Mouse (Mus musculus) liver, embryonic 16.5 days (tissue): ENCODE data around the gene Cdc42bpa. TPM values are rescaled to one million over a fixed set of nuclear protein-coding genes. Genes with fewer than 3 reads are reported as not detected.

ENCODE experiments used
- ATAC-seq: fragments of 200-750 bp; cut with Nextera tagmentation; 2 replicates; pipeline ENCODE4 v1.8.0; 2017; ENCODE audit warnings: low read depth, mild to moderate bottlenecking, moderate number of reproducible peaks, moderate library complexity
- H3K27ac ChIP-seq: fragments of 300-500 bp; sonication (generic); 2 replicates; pipeline ENCODE4 v1.5.1; 2014; ENCODE audit warnings: mild to moderate bottlenecking, low read length
- H3K27me3 ChIP-seq: fragments of 300-500 bp; sonication (generic); 2 replicates; pipeline ENCODE4 v1.6.1; 2014; ENCODE audit warnings: low read depth, low read length, mixed read lengths; ENCODE audit not compliant: control insufficient read depth, insufficient read depth
- H3K36me3 ChIP-seq: fragments of 300-500 bp; sonication (generic); 2 replicates; pipeline ENCODE4 v1.6.1; 2014; ENCODE audit warnings: mild to moderate bottlenecking; ENCODE audit not compliant: control insufficient read depth, insufficient read depth
- H3K4me1 ChIP-seq: fragments of 300-500 bp; sonication (generic); 2 replicates; pipeline ENCODE4 v1.6.1; 2014; ENCODE audit warnings: low read depth, low read length, mixed read lengths; ENCODE audit not compliant: control insufficient read depth
- H3K4me2 ChIP-seq: fragments of 300-500 bp; sonication (generic); 2 replicates; pipeline ENCODE4 v1.6.1; 2014; ENCODE audit warnings: low read depth, low read length, mixed read lengths
- H3K4me3 ChIP-seq: fragments of 300-500 bp; sonication (generic); 2 replicates; pipeline ENCODE4 v1.5.1; 2014; ENCODE audit warnings: low read depth, mild to moderate bottlenecking, low read length
- H3K9ac ChIP-seq: fragments of 300-500 bp; sonication (generic); 2 replicates; pipeline ENCODE4 v1.6.1; 2014; ENCODE audit warnings: low read depth, low read length
- H3K9me3 ChIP-seq: fragments of 300-500 bp; sonication (generic); replicated peaks from 2 replicates; pipeline ENCODE4 v1.6.1; 2016; ENCODE audit warnings: low read length; ENCODE audit not compliant: control insufficient read depth
- WGBS: fragments of 180-500 bp; shearing (Covaris S2); extraction: QIAGEN DNeasy Blood & Tissue Kit; methylation state at CpG from one replicate; pipeline ENCODE4 v1.1.7; 2014; ENCODE audit not compliant: insufficient replicate concordance; 5-methylcytosine and 5-hydroxymethylcytosine counted together
- polyA plus RNA-seq: library from polyadenylated mRNA; unstranded; fragments of >200 nt; fragmentation: Nextera tagmentation; extraction: Ambion mirVana; gene quantifications from 2 replicates; pipeline ENCODE4 v1.2.1, GENCODE M21; 2015

Cdc42bpa gene
- polyA plus RNA-seq, 1 experiment from 2014 or later = 6.7 TPM

- peaks cover 2% of the 10 kb centered on the region; the same call in 1 of the 2 replicates for H3K36me3 ChIP-seq
- no peaks in the 10 kb centered on the region for H3K4me1 ChIP-seq
- H3K27me3 ChIP-seq = no peaks in the 10 kb centered on the region
- H3K9ac ChIP-seq = no peak overlapping the region
- no peaks in the 10 kb centered on the region for H3K9me3 ChIP-seq
- H3K4me3 ChIP-seq = no peak overlapping the region
- no peak overlapping the region for H3K4me2 ChIP-seq
- no peak for ATAC-seq
- H3K27ac ChIP-seq = no peak overlapping the region
- WGBS = 90% methylated on average over 3 of the region's 3 CpGs
Observed at GRCm38 (mm10) chr1:180037461-180037860, 77.2 kb downstream of the Cdc42bpa start.

- 85% methylated on average over 2 of the region's 2 CpGs for WGBS
- ATAC-seq = no peak
- Histone ChIP-seq H3K9me3 (no peaks in the 10 kb centered on the region), H3K4me2 (no peak overlapping the region), H3K27me3 (no peaks in the 10 kb centered on the region), H3K36me3 (peaks cover 4% of the 10 kb centered on the region), H3K4me3 (no peak overlapping the region), H3K9ac (no peak overlapping the region), H3K4me1 (no peaks in the 10 kb centered on the region), H3K27ac (no peak overlapping the region)
Observed at GRCm38 (mm10) chr1:180044160-180044559, 83.9 kb downstream of the Cdc42bpa start.

GRCm38 (mm10) chr1:180045172-180045571 lies 84.9 kb downstream of the Cdc42bpa start:
- Histone ChIP-seq H3K9me3 (no peaks in the 10 kb centered on the region), H3K9ac (no peak overlapping the region), H3K4me1 (no peaks in the 10 kb centered on the region), H3K36me3 (peaks cover 4% of the 10 kb centered on the region), H3K4me3 (no peak overlapping the region), H3K27me3 (no peaks in the 10 kb centered on the region), H3K27ac (no peak overlapping the region), H3K4me2 (no peak overlapping the region)
- ATAC-seq = no peak

GRCm38 (mm10) chr1:180089176-180089575 lies 128.9 kb downstream of the Cdc42bpa start:
- WGBS = 82% methylated on average over 1 of the region's 1 CpGs
- ATAC-seq = no peak

GRCm38 (mm10) chr1:180098426-180098825 lies 138.2 kb downstream of the Cdc42bpa start:
- Histone ChIP-seq H3K9ac (no peak overlapping the region), H3K27ac (no peak overlapping the region), H3K9me3 (no peaks in the 10 kb centered on the region), H3K4me2 (no peak overlapping the region), H3K4me3 (no peak overlapping the region), H3K27me3 (no peaks in the 10 kb centered on the region), H3K4me1 (no peaks in the 10 kb centered on the region), H3K36me3 (peaks cover 7% of the 10 kb centered on the region; the same call in 1 of the 2 replicates)
- no peak for ATAC-seq
- 94% methylated on average over 5 of the region's 5 CpGs for WGBS

More at GRCm38 (mm10) chr1:180089176-180089575, 128.9 kb downstream of the Cdc42bpa start:
- Histone ChIP-seq H3K4me2 (no peak overlapping the region), H3K27me3 (no peaks in the 10 kb centered on the region), H3K36me3 (no peaks in the 10 kb centered on the region; the same call in 1 of the 2 replicates), H3K4me1 (no peaks in the 10 kb centered on the region), H3K4me3 (no peak overlapping the region), H3K9me3 (no peaks in the 10 kb centered on the region), H3K9ac (no peak overlapping the region), H3K27ac (no peak overlapping the region)

GRCm38 (mm10) chr1:180104567-180104966 lies 144.3 kb downstream of the Cdc42bpa start:
- Histone ChIP-seq H3K36me3 (no peaks in the 10 kb centered on the region), H3K27ac (no peak overlapping the region), H3K9me3 (no peaks in the 10 kb centered on the region), H3K4me2 (no peak overlapping the region), H3K9ac (no peak overlapping the region), H3K27me3 (no peaks in the 10 kb centered on the region), H3K4me1 (no peaks in the 10 kb centered on the region), H3K4me3 (no peak overlapping the region)
- 77% methylated on average over 3 of the region's 3 CpGs for WGBS
- ATAC-seq = no peak

GRCm38 (mm10) chr1:180109050-180109449 lies 148.8 kb downstream of the Cdc42bpa start:
- ATAC-seq = no peak
- H3K27me3 ChIP-seq = no peaks in the 10 kb centered on the region
- H3K27ac ChIP-seq = no peak overlapping the region
- H3K9me3 ChIP-seq = no peaks in the 10 kb centered on the region
- no peak overlapping the region for H3K9ac ChIP-seq
- 24% methylated on average over 5 of the region's 5 CpGs for WGBS
- H3K4me2 ChIP-seq = no peak overlapping the region
- no peaks in the 10 kb centered on the region for H3K4me1 ChIP-seq
- H3K36me3 ChIP-seq = no peaks in the 10 kb centered on the region
- H3K4me3 ChIP-seq = no peak overlapping the region

GRCm38 (mm10) chr1:180116525-180116924 lies 156.3 kb downstream of the Cdc42bpa start:
- Histone ChIP-seq H3K9me3 (no peaks in the 10 kb centered on the region), H3K4me2 (no peak overlapping the region), H3K36me3 (no peaks in the 10 kb centered on the region), H3K4me1 (no peaks in the 10 kb centered on the region), H3K27ac (no peak overlapping the region), H3K4me3 (no peak overlapping the region), H3K27me3 (no peaks in the 10 kb centered on the region), H3K9ac (no peak overlapping the region)
- no peak for ATAC-seq
- WGBS = 69% methylated on average over 1 of the region's 1 CpGs

- no peak for ATAC-seq
- H3K4me3 ChIP-seq = no peak overlapping the region
- no peak overlapping the region for H3K27ac ChIP-seq
- H3K9me3 ChIP-seq = no peaks in the 10 kb centered on the region
- no peaks in the 10 kb centered on the region for H3K27me3 ChIP-seq
- no peak overlapping the region for H3K4me2 ChIP-seq
- H3K9ac ChIP-seq = no peak overlapping the region
- no peaks in the 10 kb centered on the region for H3K4me1 ChIP-seq
- 90% methylated on average over 8 of the region's 8 CpGs for WGBS
- no peaks in the 10 kb centered on the region for H3K36me3 ChIP-seq
Observed at GRCm38 (mm10) chr1:180118233-180118632, 158.0 kb downstream of the Cdc42bpa start.
